Mouse (Mus musculus): ENCODE measurements around the gene Aven. TPM values are rescaled to one million over a fixed set of nuclear protein-coding genes. Genes with fewer than 3 reads are reported as not detected.

Aven gene
- polyA plus RNA-seq, 1 experiment: not detected

DNA sequence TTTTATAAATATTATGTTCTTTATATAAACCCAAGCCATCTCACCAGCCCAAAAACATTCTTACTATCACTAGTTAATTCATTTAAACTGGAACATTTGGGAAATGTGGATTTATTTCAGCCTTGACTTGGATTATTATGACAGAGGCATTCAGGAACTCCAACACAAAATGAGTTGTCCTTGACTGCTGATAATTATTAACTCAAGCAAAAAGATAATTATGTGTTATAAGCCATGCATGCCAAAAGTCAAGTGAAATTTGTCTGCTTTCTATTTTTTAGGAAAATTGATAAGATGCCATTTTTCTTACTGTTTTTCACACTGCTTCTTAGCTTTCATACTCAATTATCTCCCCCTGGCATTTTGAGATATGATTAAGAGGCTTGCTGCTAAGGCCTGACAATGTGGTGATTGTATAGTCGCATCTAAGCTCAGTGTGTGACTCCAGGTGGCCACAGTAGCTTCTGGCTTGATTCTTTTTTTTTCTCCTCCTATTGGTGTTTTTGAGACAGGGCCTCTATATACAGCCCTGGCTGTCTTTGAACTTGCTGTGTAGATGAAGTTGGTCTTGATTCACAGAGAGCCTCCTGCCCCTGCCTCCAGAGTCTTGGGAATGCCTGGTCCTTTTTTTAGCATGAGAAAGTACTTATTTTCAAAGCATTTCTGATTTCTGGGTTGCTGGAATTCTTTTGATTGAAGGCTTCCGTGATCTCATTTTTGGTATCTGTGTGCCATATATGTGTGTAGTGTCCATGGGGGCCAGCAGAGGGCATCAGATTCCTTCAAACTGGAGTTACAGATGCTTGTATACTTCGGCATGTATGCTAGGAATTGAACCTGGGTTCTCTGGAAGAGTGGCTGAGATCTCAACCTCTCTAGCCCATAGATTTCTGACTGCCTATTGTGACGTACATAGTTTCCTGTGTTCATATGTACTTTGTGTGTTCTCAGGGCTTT, 28.0 kb downstream of the Aven start:
- Histone ChIP-seq H3K27ac (ENCODE audit: insufficient read depth, low read depth, low read length) (no peak overlapping the region), H3K4me3 (ENCODE audit: insufficient read depth, low read depth, low read length) (no peak overlapping the region), H3K4me1 (ENCODE audit: control insufficient read depth, insufficient read depth, low read length) (no peaks in the 10 kb centered on the region)
- WGBS: 91% methylated on average over 4 of the region's 4 CpGs
- TF ChIP-seq CTCF (IDR thresholded peaks at IDR 0.05; ENCODE audit: insufficient read depth, low read depth, low read length) (no peak), POLR2A (IDR thresholded peaks at IDR 0.05; ENCODE audit: insufficient read depth, low read depth, low read length) (no peak)

DNA sequence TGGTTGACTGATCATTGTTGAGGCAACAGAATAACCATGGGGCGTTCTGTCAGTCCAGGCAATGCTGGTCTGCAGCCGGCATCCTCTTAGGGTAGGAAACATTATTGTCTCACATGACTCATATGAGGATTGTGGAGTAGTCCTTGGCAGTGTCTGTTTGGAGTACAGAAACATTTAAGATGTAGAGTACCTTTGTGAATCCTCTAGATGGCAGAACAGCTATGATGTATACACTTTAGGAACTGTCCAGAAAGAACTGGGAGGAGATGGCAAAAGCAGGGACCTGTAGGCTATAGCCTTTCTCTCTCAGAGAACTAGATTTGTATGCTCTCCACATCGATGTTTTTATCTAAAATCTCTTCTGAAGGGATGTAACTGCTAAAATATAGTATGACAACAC, 34.2 kb downstream of the Aven start:
- no peak overlapping the region for H3K4me3 ChIP-seq (ENCODE audit: insufficient read depth, low read depth, low read length)
- no peak for TF ChIP-seq CTCF (IDR thresholded peaks at IDR 0.05; ENCODE audit: insufficient read depth, low read depth, low read length)
- no peak for TF ChIP-seq POLR2A (IDR thresholded peaks at IDR 0.05; ENCODE audit: insufficient read depth, low read depth, low read length)
- WGBS: 72% methylated on average over 3 of the region's 3 CpGs
- H3K4me1 ChIP-seq (ENCODE audit: control insufficient read depth, insufficient read depth, low read length): no peaks in the 10 kb centered on the region
- H3K27ac ChIP-seq (ENCODE audit: insufficient read depth, low read depth, low read length): no peak overlapping the region

DNA sequence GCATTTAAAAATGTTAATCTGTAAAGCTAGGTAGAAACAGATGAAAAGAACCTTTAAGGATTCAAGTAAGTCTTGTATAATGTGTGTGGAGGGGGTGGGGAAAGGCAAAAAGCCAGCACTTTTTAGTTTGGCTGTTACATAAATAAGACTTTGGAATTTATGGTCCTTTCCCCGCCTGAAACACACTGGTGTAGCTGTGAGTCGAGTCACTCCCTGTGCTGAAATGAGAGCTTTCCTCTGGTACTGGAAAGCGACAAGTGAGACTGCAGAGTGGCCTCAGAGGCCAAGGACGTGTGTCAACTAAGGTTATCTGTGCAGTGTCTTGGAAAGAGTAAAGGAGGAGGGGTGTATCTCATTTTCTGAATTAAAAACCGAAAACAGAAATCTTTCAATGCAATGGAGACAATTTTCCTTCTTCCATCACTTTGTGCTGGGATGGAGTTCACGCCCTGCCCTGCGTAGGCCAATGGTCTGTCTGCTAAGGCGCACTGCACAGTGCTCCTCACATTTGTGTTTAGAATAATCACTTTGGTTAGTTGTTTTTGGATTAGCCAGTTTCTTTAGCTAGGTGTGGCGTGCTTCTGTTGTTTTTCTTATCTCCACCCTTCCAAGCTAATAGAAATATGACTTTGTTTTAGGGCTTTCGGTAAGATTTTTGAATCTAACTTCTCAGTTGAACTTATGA, 40.2 kb downstream of the Aven start:
- H3K4me3 ChIP-seq (ENCODE audit: insufficient read depth, low read depth, low read length): no peak overlapping the region
- WGBS: 87% methylated on average over 10 of the region's 10 CpGs
- no peak for TF ChIP-seq POLR2A (IDR thresholded peaks at IDR 0.05; ENCODE audit: insufficient read depth, low read depth, low read length)
- no peak for TF ChIP-seq CTCF (IDR thresholded peaks at IDR 0.05; ENCODE audit: insufficient read depth, low read depth, low read length)

DNA sequence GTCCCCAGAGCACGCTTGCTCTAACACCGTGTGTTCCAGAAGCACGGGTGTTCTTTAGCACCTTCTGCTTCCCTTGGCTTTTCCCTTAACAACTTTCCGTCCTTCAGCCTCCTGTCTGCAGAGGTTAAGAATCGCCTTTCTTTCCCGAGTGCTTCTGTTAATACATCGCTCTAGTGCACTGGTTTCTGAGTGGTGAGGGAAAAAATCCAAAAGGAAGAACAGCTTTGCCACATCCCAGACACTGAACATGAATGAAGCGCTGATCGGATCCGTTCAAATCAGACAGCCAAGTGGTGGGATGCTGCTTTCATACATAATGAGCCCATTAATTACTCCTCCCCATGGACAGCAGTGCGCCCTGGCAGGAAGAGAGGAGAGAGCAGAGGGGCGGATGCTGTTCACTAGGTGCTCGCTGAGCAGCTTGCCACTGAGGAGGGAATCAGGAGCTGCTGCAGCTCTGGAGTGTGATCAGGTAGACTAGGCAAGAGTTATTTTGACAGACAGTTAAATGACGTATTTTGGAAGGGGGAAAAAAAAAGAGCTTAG, 42.0 kb downstream of the Aven start:
- Histone ChIP-seq H3K27ac (ENCODE audit: insufficient read depth, low read depth, low read length) (no peak overlapping the region), H3K4me1 (ENCODE audit: control insufficient read depth, insufficient read depth, low read length) (no peaks in the 10 kb centered on the region; the same call in 1 of the 2 replicates), H3K4me3 (ENCODE audit: insufficient read depth, low read depth, low read length) (no peak overlapping the region)
- TF ChIP-seq CTCF (IDR thresholded peaks at IDR 0.05; ENCODE audit: insufficient read depth, low read depth, low read length) (no peak), POLR2A (IDR thresholded peaks at IDR 0.05; ENCODE audit: insufficient read depth, low read depth, low read length) (no peak)
- 33% methylated on average over 14 of the region's 14 CpGs for WGBS

More for the DNA sequence above, 40.2 kb downstream of the Aven start:
- Histone ChIP-seq H3K4me1 (ENCODE audit: control insufficient read depth, insufficient read depth, low read length) (no peaks in the 10 kb centered on the region; the same call in 1 of the 2 replicates), H3K27ac (ENCODE audit: insufficient read depth, low read depth, low read length) (no peak overlapping the region)

DNA sequence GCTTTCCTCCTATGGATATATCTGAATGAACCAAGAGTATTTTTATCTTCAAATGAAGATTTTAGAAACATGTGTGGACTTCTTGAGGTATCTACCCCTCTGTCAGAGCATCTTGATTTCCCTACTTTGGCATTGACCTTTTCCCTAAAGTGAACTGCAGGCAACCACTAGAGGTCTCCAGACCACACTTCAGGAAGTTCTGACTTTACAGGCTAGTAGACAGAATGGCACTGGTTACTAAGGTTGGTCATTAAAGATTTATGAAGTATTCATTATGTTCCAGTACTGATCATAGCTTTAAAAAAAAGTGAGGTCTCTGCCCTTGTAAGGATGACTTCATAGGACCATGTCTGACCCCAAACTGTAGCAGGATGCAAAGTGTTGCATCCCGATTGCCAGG, 46.0 kb downstream of the Aven start:
- 97% methylated on average over 1 of the region's 1 CpGs for WGBS
- H3K27ac ChIP-seq (ENCODE audit: insufficient read depth, low read depth, low read length): no peak overlapping the region
- no peaks in the 10 kb centered on the region; the same call in 1 of the 2 replicates for H3K4me1 ChIP-seq (ENCODE audit: control insufficient read depth, insufficient read depth, low read length)
- TF ChIP-seq POLR2A (IDR thresholded peaks at IDR 0.05; ENCODE audit: insufficient read depth, low read depth, low read length): no peak
- no peak for TF ChIP-seq CTCF (IDR thresholded peaks at IDR 0.05; ENCODE audit: insufficient read depth, low read depth, low read length)
- H3K4me3 ChIP-seq (ENCODE audit: insufficient read depth, low read depth, low read length): no peak overlapping the region

DNA sequence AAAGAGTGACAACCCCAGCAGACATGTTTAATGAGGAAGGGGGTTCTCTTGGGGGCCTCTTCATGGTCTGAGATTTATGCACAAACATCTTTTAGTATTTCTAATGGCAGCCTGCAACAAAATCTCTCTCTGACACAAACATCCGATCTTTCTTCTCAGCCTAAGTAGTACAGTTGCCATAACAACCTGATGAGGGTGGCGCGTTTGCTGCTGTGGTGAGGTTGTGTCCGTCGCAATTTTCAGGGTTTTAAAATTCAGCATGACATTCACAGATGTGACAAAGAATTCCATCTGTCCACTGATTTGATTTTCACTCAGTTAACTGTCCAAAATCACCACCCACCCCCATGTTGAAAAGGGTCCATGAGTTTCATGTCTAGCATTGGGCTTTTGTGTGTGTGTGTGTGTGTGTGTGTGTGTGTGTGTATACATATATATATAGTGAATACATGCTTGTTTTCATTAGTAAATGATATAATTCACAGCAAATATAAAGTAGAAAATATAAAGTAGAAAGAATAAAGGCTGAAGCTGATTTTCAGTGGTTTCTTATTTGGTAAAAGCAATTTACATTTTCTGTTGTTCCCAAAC, 49.0 kb downstream of the Aven start:
- Histone ChIP-seq H3K27ac (ENCODE audit: insufficient read depth, low read depth, low read length) (no peak overlapping the region), H3K4me3 (ENCODE audit: insufficient read depth, low read depth, low read length) (no peak overlapping the region), H3K4me1 (ENCODE audit: control insufficient read depth, insufficient read depth, low read length) (no peaks in the 10 kb centered on the region)
- no peak for TF ChIP-seq POLR2A (IDR thresholded peaks at IDR 0.05; ENCODE audit: insufficient read depth, low read depth, low read length)
- TF ChIP-seq CTCF (IDR thresholded peaks at IDR 0.05; ENCODE audit: insufficient read depth, low read depth, low read length): no peak
- WGBS: 45% methylated on average over 5 of the region's 5 CpGs

DNA sequence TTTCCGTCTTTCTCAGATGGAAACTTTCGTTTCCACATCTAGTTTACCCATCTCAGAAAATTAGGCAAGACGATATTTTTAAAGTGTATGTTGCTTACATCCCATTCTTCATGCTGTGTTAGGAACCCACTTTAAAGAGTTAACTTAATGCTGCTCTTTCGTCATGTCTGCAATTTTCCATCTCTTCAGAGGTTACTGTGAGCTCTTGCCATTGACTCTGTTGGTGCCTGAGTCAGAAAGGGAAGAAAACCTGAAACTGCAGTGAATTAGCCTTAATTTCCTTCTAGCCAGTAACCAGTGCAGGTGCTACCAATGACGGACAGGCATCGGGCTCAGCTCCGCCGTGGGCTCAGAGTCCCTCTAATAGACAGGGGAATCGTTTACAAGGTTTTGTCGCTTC, 63.8 kb downstream of the Aven start:
- TF ChIP-seq CTCF (IDR thresholded peaks at IDR 0.05; ENCODE audit: insufficient read depth, low read depth, low read length): no peak
- TF ChIP-seq POLR2A (IDR thresholded peaks at IDR 0.05; ENCODE audit: insufficient read depth, low read depth, low read length): no peak
- WGBS: 94% methylated on average over 10 of the region's 10 CpGs
- Histone ChIP-seq H3K27ac (ENCODE audit: insufficient read depth, low read depth, low read length) (no peak overlapping the region), H3K4me1 (ENCODE audit: control insufficient read depth, insufficient read depth, low read length) (peaks cover 4% of the 10 kb centered on the region; the same call in 1 of the 2 replicates), H3K4me3 (ENCODE audit: insufficient read depth, low read depth, low read length) (no peak overlapping the region)

DNA sequence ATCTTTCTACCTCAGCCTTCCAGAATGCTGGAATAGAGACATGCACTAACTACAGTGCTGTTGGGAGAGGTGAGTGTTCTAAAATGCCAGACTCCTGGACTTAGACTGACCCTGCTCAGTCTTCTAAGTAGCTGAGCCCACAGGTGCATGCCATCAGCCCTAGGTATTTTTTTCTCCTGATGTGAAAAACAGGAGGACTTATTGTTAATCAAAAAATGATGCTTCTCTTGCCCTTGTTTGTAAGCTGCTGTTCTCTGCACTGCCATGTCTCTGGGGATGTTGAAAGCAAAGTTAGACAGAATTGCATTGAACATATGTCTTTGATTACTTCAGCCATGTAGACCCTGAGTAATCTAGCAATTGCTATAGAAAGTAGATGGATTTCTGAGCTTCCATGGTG, 64.7 kb downstream of the Aven start:
- Histone ChIP-seq H3K4me3 (ENCODE audit: insufficient read depth, low read depth, low read length) (no peak overlapping the region), H3K4me1 (ENCODE audit: control insufficient read depth, insufficient read depth, low read length) (peaks cover 4% of the 10 kb centered on the region; the same call in 1 of the 2 replicates), H3K27ac (ENCODE audit: insufficient read depth, low read depth, low read length) (no peak overlapping the region)
- no peak for TF ChIP-seq POLR2A (IDR thresholded peaks at IDR 0.05; ENCODE audit: insufficient read depth, low read depth, low read length)
- TF ChIP-seq CTCF (IDR thresholded peaks at IDR 0.05; ENCODE audit: insufficient read depth, low read depth, low read length): no peak

Data from olfactory bulb, adult 2 months (tissue).